8 mouse cellular contexts compared by ENCODE assay signal in the genomic region with DNA sequence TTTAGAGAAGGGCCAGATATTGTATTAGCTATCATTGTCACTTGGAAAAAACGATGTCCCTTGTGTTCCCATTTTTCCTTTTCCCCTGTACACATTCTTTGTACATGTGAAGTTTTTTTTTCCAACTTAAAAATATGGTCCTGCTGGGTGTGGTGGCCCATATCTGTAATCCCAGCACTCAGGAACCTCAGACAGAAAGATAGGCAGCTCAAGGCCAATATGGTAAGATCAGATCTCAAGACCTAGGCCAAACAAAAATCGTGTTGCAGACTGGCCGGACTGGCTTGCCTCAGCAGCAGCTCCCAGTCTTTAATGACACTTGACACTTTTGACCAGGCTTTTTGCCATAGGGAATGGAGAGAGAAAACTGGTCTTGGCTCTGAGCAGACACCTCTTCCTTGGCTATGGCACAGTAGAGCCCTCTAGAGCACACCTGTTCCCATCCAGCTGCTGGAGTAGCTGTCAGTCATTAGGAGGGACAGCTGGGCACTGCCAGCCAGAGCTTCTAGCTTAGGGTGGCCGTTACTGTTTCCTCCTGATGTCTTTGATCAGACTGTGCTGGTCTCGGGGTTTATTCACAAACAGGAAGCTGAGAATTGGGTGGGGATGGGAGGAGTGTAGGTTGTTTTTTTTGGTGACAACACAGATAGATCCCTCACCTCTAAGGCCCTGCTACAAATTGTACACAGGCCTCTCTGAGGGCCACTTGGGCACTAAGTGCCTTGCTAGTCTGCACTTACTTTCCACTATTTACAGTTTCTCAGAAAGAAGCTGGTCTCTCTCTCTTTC. TPM values are rescaled to one million over a fixed set of nuclear protein-coding genes. Genes with fewer than 3 reads are reported as not detected.
DNase-seq lines count a peak whose midpoint lies in the region; ATAC-seq and TF ChIP-seq lines count a peak whose summit lies in the region.

No protein-coding gene starts in this region.

- DNase-seq in thymus, postnatal 0 days (ENCODE audit: low spot score): peak; percentile 59
- no peak for DNase-seq in thymus, adult 18-20 months
- peak; percentile 45 for DNase-seq in gastrocnemius, postnatal 25 days
- peak; percentile 48 for DNase-seq in lung, postnatal 0 days (ENCODE audit: low spot score)
- DNase-seq in stomach, postnatal 0 days (ENCODE audit: low spot score): no peak
- no peak for DNase-seq in heart, postnatal 10 days
- no peak for DNase-seq in urinary bladder, postnatal 4 days (ENCODE audit: low spot score in 2 of 2)
- no peak for DNase-seq in spleen, postnatal 4 days (ENCODE audit: low spot score in 2 of 2)

- H3K9me3 ChIP-seq in lung, postnatal 0 days (ENCODE audit: low read length): no peaks in the 10 kb centered on the region
- H3K9me3 ChIP-seq in stomach, postnatal 0 days (ENCODE audit: control insufficient read depth, low read length): no peaks in the 10 kb centered on the region

- H3K27me3 ChIP-seq in lung, postnatal 0 days (replicated peaks; ENCODE audit: insufficient read depth, low read length): no peaks in the 10 kb centered on the region
- no peaks in the 10 kb centered on the region for H3K27me3 ChIP-seq in stomach, postnatal 0 days (ENCODE audit: control insufficient read depth, insufficient read depth, low read length)

- 0 out of 2 replicates have a peak overlapping the region, but pooled peaks have one; percentile 3 for H3K4me2 ChIP-seq in lung, postnatal 0 days (replicated peaks; ENCODE audit: low read depth, low read length)
- no peak overlapping the region for H3K4me2 ChIP-seq in stomach, postnatal 0 days (replicated peaks; ENCODE audit: low read depth)

- no peak overlapping the region for H3K4me3 ChIP-seq in lung, postnatal 0 days (ENCODE audit: low read depth, low read length)
- H3K4me3 ChIP-seq in stomach, postnatal 0 days (ENCODE audit: low read depth, low read length): no peak overlapping the region

- H3K9ac ChIP-seq in lung, postnatal 0 days (replicated peaks; ENCODE audit: low read depth): no peak overlapping the region
- peak overlapping the region; percentile 31; the same call in 1 of the 2 replicates for H3K9ac ChIP-seq in stomach, postnatal 0 days (ENCODE audit: low read length)

- H3K4me1 ChIP-seq in lung, postnatal 0 days (ENCODE audit: insufficient read depth, low read depth, low read length): peaks cover 22% of the 10 kb centered on the region
- H3K4me1 ChIP-seq in stomach, postnatal 0 days (replicated peaks; ENCODE audit: control insufficient read depth, insufficient read depth): peaks cover 9% of the 10 kb centered on the region

- 32% methylated on average over 5 of the region's 5 CpGs for WGBS in lung, postnatal 0 days
- WGBS in stomach, postnatal 0 days: 45% methylated on average over 5 of the region's 5 CpGs

- peak overlapping the region; percentile 76 for H3K27ac ChIP-seq in lung, postnatal 0 days (ENCODE audit: low read length)
- no peak overlapping the region for H3K27ac ChIP-seq in stomach, postnatal 0 days (replicated peaks)

- ATAC-seq in lung, postnatal 0 days: peak; percentile 26
- ATAC-seq in stomach, postnatal 0 days (ENCODE audit: low FRiP score, low TSS enrichment): no peak

- intact Hi-C loops in heart, postnatal 10 days (cut with DNase I): loop anchor here (5.0 kb wide), 1 partner anchor 228 kb away; no protein-coding TSS in a partner anchor

- H3K36me3 ChIP-seq in lung, postnatal 0 days (ENCODE audit: insufficient read depth, low read length): peaks cover 8% of the 10 kb centered on the region; the same call in 1 of the 2 replicates
- peaks cover 16% of the 10 kb centered on the region for H3K36me3 ChIP-seq in stomach, postnatal 0 days (ENCODE audit: control insufficient read depth, insufficient read depth, low read length)

- TF ChIP-seq EP300 in lung, postnatal 0 days (IDR thresholded peaks at IDR 0.05): peak; percentile 49; the same call in 1 of the 2 replicates
- TF ChIP-seq EP300 in stomach, postnatal 0 days (optimal IDR thresholded peaks at IDR 0.05): no peak

- no peak for TF ChIP-seq CTCF in lung, postnatal 0 days (IDR thresholded peaks at IDR 0.05)
- no peak for TF ChIP-seq CTCF in stomach, postnatal 0 days (IDR thresholded peaks at IDR 0.05; ENCODE audit: low read depth)

RNA-seq across cellular contexts. Expression of a gene that starts 2.6 kb away (rescaled TPM):
- polyA plus RNA-seq in thymus, postnatal 0 days (2015; fragmentation: Nextera tagmentation; extraction: Ambion mirVana): 1.4 and 1.5 TPM in 2 replicates
- total RNA-seq in gastrocnemius, postnatal 25 days (2021): 1 to 10 TPM; 1.9 to 2.1 TPM
- polyA plus RNA-seq in lung, postnatal 0 days (2015; fragmentation: Nextera tagmentation; extraction: Ambion mirVana): 12.2 TPM in 2 replicates
- 2.5 and 2.9 TPM in 2 replicates for polyA plus RNA-seq in stomach, postnatal 0 days (2015; fragmentation: Nextera tagmentation; extraction: Ambion mirVana)
- 1 to 10 TPM; 6.2 to 7.1 TPM for total RNA-seq in heart, postnatal 10 days (2021)

RNA-seq across cellular contexts. Expression of a gene that starts 3.0 kb away (rescaled TPM):
- 48.4 and 58.6 TPM in 2 replicates for polyA plus RNA-seq in thymus, postnatal 0 days (2015; fragmentation: Nextera tagmentation; extraction: Ambion mirVana)
- 1 to 10 TPM; 1.5 to 4.8 TPM for total RNA-seq in gastrocnemius, postnatal 25 days (2021)
- polyA plus RNA-seq in lung, postnatal 0 days (2015; fragmentation: Nextera tagmentation; extraction: Ambion mirVana): 36.5 and 38.7 TPM in 2 replicates
- 38.7 and 39.5 TPM in 2 replicates for polyA plus RNA-seq in stomach, postnatal 0 days (2015; fragmentation: Nextera tagmentation; extraction: Ambion mirVana)
- 10 to 100 TPM; 12.1 to 14.5 TPM for total RNA-seq in heart, postnatal 10 days (2021)

RNA-seq across cellular contexts. Expression of a gene that starts 9.8 kb away (rescaled TPM):
- polyA plus RNA-seq in thymus, postnatal 0 days (2015; fragmentation: Nextera tagmentation; extraction: Ambion mirVana): 5.2 and 7.8 TPM in 2 replicates
- total RNA-seq in gastrocnemius, postnatal 25 days (2021): 10 to 100 TPM; 58.9 to 61.8 TPM
- polyA plus RNA-seq in lung, postnatal 0 days (2015; fragmentation: Nextera tagmentation; extraction: Ambion mirVana): 13.2 and 14.9 TPM in 2 replicates
- polyA plus RNA-seq in stomach, postnatal 0 days (2015; fragmentation: Nextera tagmentation; extraction: Ambion mirVana): 12.2 and 13.9 TPM in 2 replicates
- 10 to 100 TPM; 71.0 to 75.9 TPM for total RNA-seq in heart, postnatal 10 days (2021)

RNA-seq across cellular contexts. Expression of a gene that starts 17.2 kb away (rescaled TPM):
- polyA plus RNA-seq in thymus, postnatal 0 days (2015; fragmentation: Nextera tagmentation; extraction: Ambion mirVana): 19.1 and 22.2 TPM in 2 replicates
- 10 to 100 TPM; 18.2 to 20.1 TPM for total RNA-seq in gastrocnemius, postnatal 25 days (2021)
- polyA plus RNA-seq in lung, postnatal 0 days (2015; fragmentation: Nextera tagmentation; extraction: Ambion mirVana): 27.9 and 28.0 TPM in 2 replicates
- 22.0 and 24.6 TPM in 2 replicates for polyA plus RNA-seq in stomach, postnatal 0 days (2015; fragmentation: Nextera tagmentation; extraction: Ambion mirVana)
- total RNA-seq in heart, postnatal 10 days (2021): 10 to 100 TPM; 39.4 to 44.0 TPM

RNA-seq across cellular contexts. Expression of a gene that starts 29.8 kb away (rescaled TPM):
- polyA plus RNA-seq in thymus, postnatal 0 days (2015; fragmentation: Nextera tagmentation; extraction: Ambion mirVana): 47.8 and 50.6 TPM in 2 replicates
- 1 to 10 TPM; 3.3 to 6.6 TPM for total RNA-seq in gastrocnemius, postnatal 25 days (2021)
- polyA plus RNA-seq in lung, postnatal 0 days (2015; fragmentation: Nextera tagmentation; extraction: Ambion mirVana): 28.3 and 32.8 TPM in 2 replicates
- polyA plus RNA-seq in stomach, postnatal 0 days (2015; fragmentation: Nextera tagmentation; extraction: Ambion mirVana): 42.6 and 43.6 TPM in 2 replicates
- total RNA-seq in heart, postnatal 10 days (2021): 10 to 100 TPM; 17.9 to 21.2 TPM

Comparison
In these comparisons a context has a peak if more than half of its experiments do, and no peak if none do; other contexts are left out.
1. DNase-seq: peak in thymus, postnatal 0 days (single experiment), gastrocnemius, postnatal 25 days (single experiment) and lung, postnatal 0 days (single experiment); none in thymus, adult 18-20 months (0 of 2), stomach, postnatal 0 days (single experiment), heart, postnatal 10 days (0 of 2), urinary bladder, postnatal 4 days (0 of 2) and spleen, postnatal 4 days (0 of 2).